Comparison of ENCODE assay signal across 23 mouse cellular contexts in genomic region chr19:11362002-11362401, GRCm38 (mm10). TPM values are rescaled to one million over a fixed set of nuclear protein-coding genes. Genes with fewer than 3 reads are reported as not detected.
A peak's percentile ranks its signal among the peaks of the same experiment; 100 is the strongest.
DNase-seq lines count a peak whose midpoint lies in the region; ATAC-seq lines count a peak whose summit lies in the region.
"Had no signal": no experiment of that assay in that cellular context is flagged by ENCODE, and none has a peak within 500 bp of the region (broad histone marks: within the 10 kb centered on the region; RNA-seq: fewer than 3 reads in every experiment).

No protein-coding gene starts in this region.

- peak; percentile 67 to 68 for DNase-seq in spleen, postnatal 36 days (ENCODE audit: low spot score in 2 of 2)
- no peak for DNase-seq in spleen, adult 12 weeks (ENCODE audit: low spot score)
- peak; percentile 67 to 71 for DNase-seq in natural killer cell, adult 2 months (ENCODE audit: low spot score in 2 of 2)
- no peak for DNase-seq in layer of hippocampus, adult 8-10 months (ENCODE audit: low spot score in 2 of 2)
- DNase-seq in adipocyte (ENCODE audit: low spot score) = no peak
- DNase-seq in right cerebral cortex, adult 18-20 months = no peak
- DNase-seq: cerebellum, adult 9-10 months; gastrocnemius, postnatal 25 days; kidney, adult 9 months; kidney, postnatal 36 days; layer of hippocampus, adult 9-11 months; lung, adult 2 months; right cerebral cortex, postnatal 14 days had no signal

- ATAC-seq in CD4-positive, CD25-positive, alpha-beta regulatory T cell, adult 4 months = peak; percentile 82
- 0 out of 2 replicates have a peak, but pooled peaks have one; percentile 42 for ATAC-seq in common myeloid progenitor, adult 5-6 weeks (replicated peaks; ENCODE audit: low read depth, poor library complexity, severe bottlenecking)
- ATAC-seq: forebrain, embryonic 16.5 days had no signal

RNA-seq across cellular contexts. Expression of gene Ms4a4a, which starts 13.3 kb away (rescaled TPM):
- polyA plus RNA-seq in CD4-positive, CD25-positive, alpha-beta regulatory T cell, adult 4 months (2017; shearing (Covaris generic)) = 1 to 10 TPM in 1 of 2 experiments, under 1 TPM in 1; 0.84 to 1.8 TPM
- total RNA-seq in common myeloid progenitor, adult 5-6 weeks (2017) = not detected in 2 replicates
- total RNA-seq in layer of hippocampus, adult 8-10 months (2022) = 1 to 10 TPM in 1 of 4 experiments, under 1 TPM in 3; 0.47 to 1.1 (median 0.67) TPM
- total RNA-seq: MEL had no signal
- polyA plus RNA-seq: C2C12; liver, adult 2 months; neural tube, embryonic 14.5 days had no signal

RNA-seq across cellular contexts. Expression of gene Ms4a7, which starts 26.1 kb away (rescaled TPM):
- not detected for polyA plus RNA-seq in CD4-positive, CD25-positive, alpha-beta regulatory T cell, adult 4 months (2017; shearing (Covaris generic))
- 0.09 TPM in 1 of 2 replicates, not detected in the other for total RNA-seq in common myeloid progenitor, adult 5-6 weeks (2017)
- total RNA-seq in layer of hippocampus, adult 8-10 months (2022) = under 1 TPM in 2 of 4 experiments, not detected in 2; 0.18 to 0.50 TPM
- total RNA-seq: MEL had no signal
- polyA plus RNA-seq: C2C12; heart, embryonic 10.5 days had no signal

RNA-seq across cellular contexts. Expression of gene Ms4a4c, which starts 42.6 kb away (rescaled TPM):
- 10 to 100 TPM; 61.4 to 84.8 TPM for polyA plus RNA-seq in CD4-positive, CD25-positive, alpha-beta regulatory T cell, adult 4 months (2017; shearing (Covaris generic))
- 7.3 and 25.8 TPM in 2 replicates for total RNA-seq in common myeloid progenitor, adult 5-6 weeks (2017)
- under 1 TPM in 1 of 4 experiments, not detected in 3; 0.82 TPM for total RNA-seq in layer of hippocampus, adult 8-10 months (2022)
- total RNA-seq: gastrocnemius, postnatal 25 days; MEL had no signal
- polyA plus RNA-seq: C2C12; forebrain, embryonic 16.5 days; heart, embryonic 10.5 days; neural tube, embryonic 14.5 days had no signal

RNA-seq across cellular contexts. Expression of gene Ms4a14, which starts 47.7 kb away (rescaled TPM):
- not detected for polyA plus RNA-seq in CD4-positive, CD25-positive, alpha-beta regulatory T cell, adult 4 months (2017; shearing (Covaris generic))
- not detected in 2 replicates for total RNA-seq in common myeloid progenitor, adult 5-6 weeks (2017)
- total RNA-seq in layer of hippocampus, adult 8-10 months (2022) = under 1 TPM in 1 of 4 experiments, not detected in 3; 0.10 TPM
- total RNA-seq: liver, adult 2 months; MEL had no signal
- polyA plus RNA-seq: C2C12; embryonic facial prominence, embryonic 13.5 days; forebrain, embryonic 16.5 days; heart, embryonic 10.5 days; limb, embryonic 10.5 days; liver, adult 2 months; neural tube, embryonic 14.5 days had no signal

Comparison
In these comparisons a context has a peak if more than half of its experiments do, and no peak if none do; other contexts are left out.
1. DNase-seq: peak in spleen, postnatal 36 days (2 of 2) and natural killer cell, adult 2 months (2 of 2); none in spleen, adult 12 weeks (single experiment), layer of hippocampus, adult 8-10 months (0 of 2), adipocyte (single experiment) and right cerebral cortex, adult 18-20 months (single experiment).